Mouse (Mus musculus) small intestine, adult 2 months (tissue): ENCODE measurements around the gene Ssh3. TPM values are rescaled to one million over a fixed set of nuclear protein-coding genes. Genes with fewer than 3 reads are reported as not detected.

Source experiments
- H3K27ac ChIP-seq: fragments of 200-500 bp; 2 replicates; pipeline ENCODE4 v1.5.1; 2012; ENCODE audit warnings: low read depth, low read length, control low read depth, inconsistent platforms; ENCODE audit not compliant: insufficient read depth
- H3K27me3 ChIP-seq: fragments of 200-500 bp; 2 replicates; pipeline ENCODE4 v1.6.1; 2012; ENCODE audit warnings: mild to moderate bottlenecking, moderate library complexity, low read length, inconsistent platforms; ENCODE audit not compliant: control insufficient read depth, insufficient read depth
- H3K36me3 ChIP-seq: fragments of 200-500 bp; 2 replicates; pipeline ENCODE4 v1.6.1; 2012; ENCODE audit warnings: mild to moderate bottlenecking, low read length, control low read depth, inconsistent platforms; ENCODE audit not compliant: control insufficient read depth, insufficient read depth
- H3K4me1 ChIP-seq: fragments of 200-500 bp; 2 replicates; pipeline ENCODE4 v1.6.1; 2012; ENCODE audit warnings: low read length, inconsistent platforms, mixed read lengths; ENCODE audit not compliant: control insufficient read depth, insufficient read depth, insufficient read length
- H3K4me3 ChIP-seq: fragments of 200-500 bp; 2 replicates; pipeline ENCODE4 v1.5.1; 2012; ENCODE audit warnings: low read depth, mild to moderate bottlenecking, control low read depth, inconsistent platforms, low read length, moderate library complexity
- CTCF ChIP-seq: fragments of 200-500 bp; IDR thresholded peaks from 2 replicates; pipeline ENCODE4 v1.5.1; 2012; ENCODE audit warnings: low read depth, mild to moderate bottlenecking, control low read depth, inconsistent platforms, low read length, moderate library complexity, mixed read lengths; ENCODE audit not compliant: insufficient replicate concordance, insufficient read length; ENCODE audit errors: extremely low read depth
- POLR2A ChIP-seq: fragments of 200-500 bp; IDR thresholded peaks from 2 replicates; pipeline ENCODE4 v1.6.1; 2012; ENCODE audit warnings: low read depth, mild to moderate bottlenecking, control low read depth, inconsistent platforms, low read length, moderate library complexity
- WGBS: fragments of 180-500 bp; shearing (Covaris S2); methylation state at CpG from one replicate; pipeline ENCODE4 v1.1.7; 2018; 5-methylcytosine and 5-hydroxymethylcytosine counted together
- polyA plus RNA-seq: library from polyadenylated mRNA; depleted of rRNA; stranded (reverse); fragments of >200 nt; gene quantifications from 2 replicates; pipeline ENCODE4 v1.2.3, GENCODE M21; 2012

Ssh3 gene
- polyA plus RNA-seq, 1 experiment: 105 TPM

DNA sequence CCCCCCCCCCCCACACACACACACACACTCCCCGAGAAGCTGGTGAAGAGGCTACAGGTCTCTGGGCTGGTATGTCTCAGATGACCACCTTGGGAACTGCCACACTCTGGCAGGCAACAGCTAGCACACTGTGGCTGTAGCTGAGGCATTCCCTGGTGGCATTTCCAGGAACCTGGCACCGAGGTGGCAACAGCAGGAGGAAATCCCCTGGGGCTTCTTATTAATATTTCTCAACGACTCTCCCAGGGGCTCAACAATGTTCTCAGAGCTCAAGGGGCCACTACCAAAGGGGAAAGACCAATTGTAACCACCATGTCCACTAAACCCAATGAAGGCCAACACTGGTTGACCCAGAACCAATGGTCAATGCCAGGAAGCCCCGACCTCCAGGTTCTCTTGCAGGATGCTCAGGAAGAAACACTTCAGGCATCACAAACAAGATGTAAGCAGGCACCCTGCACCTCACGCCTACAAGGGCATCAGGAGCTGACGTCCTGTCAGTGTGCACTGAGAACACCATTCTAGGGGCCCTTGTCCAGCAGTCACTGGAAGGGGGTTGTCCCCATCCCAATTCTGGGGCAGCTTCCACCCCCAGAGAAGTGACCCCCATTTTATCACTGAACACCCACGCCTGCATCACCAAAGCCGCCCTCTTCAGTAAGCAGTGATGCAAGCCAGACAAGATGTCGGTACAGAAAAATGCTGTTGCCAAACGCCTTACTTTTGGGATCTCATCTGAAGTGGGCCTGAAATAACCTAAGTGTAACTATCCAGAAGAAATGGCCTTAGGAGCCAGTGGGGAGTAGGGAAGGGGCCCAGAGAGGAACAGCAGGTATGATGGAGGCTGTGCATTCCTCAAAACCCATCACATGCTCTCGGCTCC lies 32.1 kb upstream of the Ssh3 start:
- Histone ChIP-seq H3K4me3 (no peak overlapping the region), H3K36me3 (no peaks in the 10 kb centered on the region), H3K4me1 (peaks cover 53% of the 10 kb centered on the region), H3K27me3 (no peaks in the 10 kb centered on the region), H3K27ac (peak overlapping the region; percentile 89)
- TF ChIP-seq POLR2A (no peak), CTCF (no peak)
- 68% methylated on average over 11 of the region's 11 CpGs for WGBS

DNA sequence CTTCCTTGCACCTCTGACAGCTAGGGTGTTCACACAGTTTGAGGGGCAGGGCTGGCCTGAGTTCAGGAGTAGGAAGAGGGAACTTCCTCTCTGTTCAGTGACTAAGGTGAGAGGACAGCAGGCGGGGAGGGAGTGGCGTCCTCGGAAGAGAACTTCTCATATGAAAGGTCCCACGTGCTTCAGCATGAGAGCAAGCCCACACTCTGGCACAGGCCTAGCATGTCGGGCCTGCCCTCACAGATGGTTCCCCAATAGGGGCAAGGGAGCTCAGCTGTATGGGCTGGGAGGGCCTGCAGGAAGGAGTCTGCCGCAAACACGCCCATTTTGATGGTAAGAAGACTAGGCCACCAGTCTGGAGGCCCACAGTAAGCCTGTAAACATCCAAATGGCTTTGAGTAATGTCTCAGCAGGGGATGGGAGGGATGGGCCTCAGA lies 31.3 kb upstream of the Ssh3 start:
- H3K4me3 ChIP-seq: no peak overlapping the region
- no peak for TF ChIP-seq POLR2A
- TF ChIP-seq CTCF: no peak
- H3K4me1 ChIP-seq: peaks cover 53% of the 10 kb centered on the region
- H3K27me3 ChIP-seq: no peaks in the 10 kb centered on the region
- peak overlapping the region; percentile 89 for H3K27ac ChIP-seq
- H3K36me3 ChIP-seq: no peaks in the 10 kb centered on the region
- 23% methylated on average over 7 of the region's 7 CpGs for WGBS

DNA sequence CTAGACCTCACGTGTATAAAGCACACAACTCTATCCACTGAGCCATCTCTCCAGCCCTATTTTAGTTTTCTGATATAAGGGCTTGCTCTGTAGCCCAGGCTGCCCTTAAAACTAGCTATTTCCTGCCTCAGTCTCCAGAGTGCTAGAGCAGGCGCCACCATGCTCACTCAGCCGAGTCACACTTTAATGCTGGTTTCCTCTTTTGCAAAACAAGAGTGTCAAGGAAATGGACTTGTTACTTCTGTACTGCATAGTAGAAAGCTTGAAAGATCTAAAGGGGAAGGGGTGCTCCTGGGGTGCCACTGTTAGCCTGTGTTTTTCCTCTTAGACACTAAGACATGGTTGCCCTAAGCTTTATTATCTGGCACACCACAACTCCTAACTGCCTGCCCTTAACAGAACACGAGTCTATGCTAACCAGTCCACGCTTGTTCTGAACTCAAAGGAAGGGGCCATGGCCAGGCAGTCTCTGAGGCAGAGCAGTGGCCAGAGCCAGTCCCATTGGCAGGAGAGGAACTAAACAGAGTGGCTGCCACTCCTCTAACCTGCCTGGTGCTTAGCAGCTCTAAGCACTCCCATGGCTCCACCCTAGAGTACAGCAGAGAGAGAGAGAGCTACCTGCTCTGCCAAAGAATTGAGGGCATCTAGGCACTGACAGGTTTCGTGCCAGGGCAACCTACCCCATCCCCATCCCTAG lies 30.7 kb upstream of the Ssh3 start:
- 69% methylated on average over 6 of the region's 6 CpGs for WGBS
- TF ChIP-seq POLR2A (no peak), CTCF (no peak)
- H3K4me3 ChIP-seq: no peak overlapping the region
- no peaks in the 10 kb centered on the region for H3K27me3 ChIP-seq
- H3K36me3 ChIP-seq: no peaks in the 10 kb centered on the region; the same call in 1 of the 2 replicates
- H3K4me1 ChIP-seq: peaks cover 54% of the 10 kb centered on the region
- peak overlapping the region; percentile 89 for H3K27ac ChIP-seq

DNA sequence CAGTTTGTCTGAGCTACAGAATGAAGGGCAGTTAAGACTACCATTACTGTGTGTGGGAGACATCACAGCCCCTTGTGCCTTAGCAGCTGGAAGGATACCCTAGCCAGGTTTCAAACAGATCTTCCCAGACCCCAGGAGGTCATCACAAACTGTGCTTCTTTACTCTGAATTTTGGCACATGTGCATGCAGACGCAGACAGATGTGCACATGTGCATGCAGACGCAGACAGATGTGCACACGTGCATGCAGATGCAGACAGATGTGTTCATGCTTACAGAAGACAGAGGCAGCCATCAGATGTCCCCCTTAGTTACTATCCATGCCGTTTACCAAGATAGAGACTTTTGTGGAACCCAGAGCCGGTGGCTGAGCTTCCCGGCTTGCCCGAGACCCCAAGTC lies 30.1 kb upstream of the Ssh3 start:
- WGBS: 80% methylated on average over 7 of the region's 7 CpGs
- Histone ChIP-seq H3K27ac (peak overlapping the region; percentile 61), H3K4me1 (peaks cover 51% of the 10 kb centered on the region), H3K27me3 (no peaks in the 10 kb centered on the region), H3K36me3 (no peaks in the 10 kb centered on the region; the same call in 1 of the 2 replicates), H3K4me3 (no peak overlapping the region)
- TF ChIP-seq CTCF: no peak
- no peak for TF ChIP-seq POLR2A

DNA sequence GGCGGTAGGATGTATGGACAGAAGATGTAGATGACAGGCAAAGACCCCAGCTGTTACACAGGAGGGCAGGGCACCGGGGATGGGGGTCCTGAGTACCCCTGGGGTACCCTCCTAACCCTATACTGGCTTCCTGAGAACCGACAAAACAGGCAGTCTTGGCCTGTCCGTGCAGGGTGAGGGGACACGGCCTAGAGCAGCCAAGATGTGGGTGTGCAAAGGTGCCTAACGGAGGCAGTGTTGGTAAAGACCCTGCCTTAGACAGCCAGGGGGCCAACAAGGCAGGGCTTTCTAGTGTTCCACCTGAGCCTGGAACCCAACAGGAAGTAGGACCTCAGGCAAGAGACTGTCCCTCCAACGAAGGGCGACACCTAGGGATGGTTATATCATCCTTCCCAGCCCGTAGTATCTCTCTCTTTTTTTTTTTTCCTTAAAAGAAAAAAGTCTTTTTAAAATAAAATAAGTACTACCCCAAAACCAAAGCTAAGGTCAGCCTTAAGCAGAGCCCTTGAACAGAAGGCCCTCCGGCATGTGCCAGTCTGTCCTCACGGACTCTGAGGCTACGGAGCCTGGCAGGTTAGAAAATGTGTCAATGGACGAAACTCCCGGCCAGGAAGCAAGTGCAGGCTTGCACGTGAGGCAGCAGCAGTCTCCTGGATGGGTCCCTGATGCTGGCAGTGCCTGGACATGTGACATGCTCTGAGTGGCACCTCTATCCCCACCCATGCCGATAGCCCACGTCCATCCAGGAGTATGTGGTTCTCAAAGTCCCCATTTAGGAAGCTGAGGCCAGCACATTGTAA lies 29.5 kb upstream of the Ssh3 start:
- Histone ChIP-seq H3K4me3 (no peak overlapping the region), H3K4me1 (peaks cover 51% of the 10 kb centered on the region), H3K27ac (peak overlapping the region; percentile 61), H3K36me3 (no peaks in the 10 kb centered on the region; the same call in 1 of the 2 replicates), H3K27me3 (no peaks in the 10 kb centered on the region)
- no peak for TF ChIP-seq CTCF
- 83% methylated on average over 17 of the region's 17 CpGs for WGBS

DNA sequence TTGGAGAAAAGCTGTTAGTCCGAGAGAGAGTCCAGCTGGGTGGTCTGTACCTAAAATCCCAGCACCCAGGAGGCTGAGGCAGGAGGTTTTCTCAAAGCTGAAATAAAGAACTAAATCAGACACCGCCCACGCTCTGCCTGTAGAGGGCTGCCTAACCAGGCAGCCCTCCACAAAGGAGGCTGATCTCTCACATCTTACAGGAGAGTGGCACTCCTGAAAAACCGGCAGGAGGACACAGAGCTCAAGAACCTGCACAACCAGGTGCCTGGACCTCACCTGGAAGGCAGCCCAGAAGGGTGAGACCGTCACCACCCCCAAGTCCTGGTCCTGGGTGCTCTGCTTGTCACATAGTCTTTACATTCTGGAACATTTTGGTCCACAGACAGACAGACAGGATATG lies 28.9 kb upstream of the Ssh3 start:
- no peaks in the 10 kb centered on the region for H3K27me3 ChIP-seq
- TF ChIP-seq POLR2A (no peak), CTCF (no peak)
- peaks cover 49% of the 10 kb centered on the region for H3K4me1 ChIP-seq
- H3K36me3 ChIP-seq: peaks cover under 1% of the 10 kb centered on the region; the same call in 1 of the 2 replicates
- peak overlapping the region; percentile 24 for H3K27ac ChIP-seq
- no peak overlapping the region for H3K4me3 ChIP-seq
- 66% methylated on average over 5 of the region's 5 CpGs for WGBS

DNA sequence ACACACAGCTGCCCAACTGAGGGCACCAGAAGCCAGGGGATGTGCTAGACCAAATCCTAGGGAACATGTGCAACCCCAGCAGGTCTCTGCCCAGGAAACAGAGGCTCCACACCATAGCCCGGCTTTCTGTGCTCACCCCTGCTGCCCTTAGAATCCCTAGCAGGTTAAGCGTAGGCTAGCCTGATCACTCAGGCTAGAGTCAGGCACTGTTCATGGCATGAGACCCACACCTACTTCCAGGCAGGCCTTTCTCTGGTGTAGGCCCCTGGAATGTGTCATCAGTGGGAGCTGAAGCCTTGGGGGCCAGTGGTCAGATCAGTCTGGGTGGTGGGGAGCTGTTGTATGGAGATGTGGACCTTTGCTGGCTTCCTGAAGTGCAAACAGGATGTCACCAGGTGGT lies 27.6 kb upstream of the Ssh3 start:
- Histone ChIP-seq H3K27me3 (no peaks in the 10 kb centered on the region), H3K4me1 (peaks cover 42% of the 10 kb centered on the region), H3K4me3 (no peak overlapping the region), H3K36me3 (peaks cover 13% of the 10 kb centered on the region), H3K27ac (no peak overlapping the region)
- WGBS: 77% methylated on average over 2 of the region's 2 CpGs
- no peak for TF ChIP-seq POLR2A
- TF ChIP-seq CTCF: no peak
